Mouse (Mus musculus): ENCODE measurements at regions not wholly inside any gene's neighbourhood (a gene's known extent, or its start where the extent isn't known, plus 50 kb on each side); places are given as distances from the start of the nearest gene placed in this dataset.

DNA sequence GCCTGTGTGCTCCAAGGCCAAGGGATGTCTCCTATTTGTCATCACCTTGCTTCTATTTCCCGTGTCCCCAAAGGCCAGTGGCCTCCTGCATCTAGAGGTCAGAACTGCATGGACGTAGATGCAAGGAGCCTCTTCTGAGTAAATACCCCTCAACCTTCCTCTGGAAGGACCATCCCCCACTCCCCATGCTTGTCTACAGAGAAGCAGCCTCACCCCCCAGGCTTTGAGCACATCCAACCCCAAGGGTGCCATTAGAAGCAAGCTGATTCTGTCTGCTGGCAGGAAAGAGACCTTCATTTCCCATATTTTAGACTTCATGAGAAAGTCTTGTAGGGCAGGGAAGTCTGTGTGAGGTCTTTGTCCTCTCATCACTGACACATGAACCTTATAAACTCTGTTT, 132.2 kb downstream of the Tshz3 start:
- no peak for TF ChIP-seq CTCF (IDR thresholded peaks at IDR 0.05; ENCODE audit: low read depth, low read length)
- no peak for TF ChIP-seq POLR2A (IDR thresholded peaks at IDR 0.05; ENCODE audit: extremely low read depth, insufficient read depth, low read length)

Data from liver, adult 2 months (tissue).